In the genomic region with DNA sequence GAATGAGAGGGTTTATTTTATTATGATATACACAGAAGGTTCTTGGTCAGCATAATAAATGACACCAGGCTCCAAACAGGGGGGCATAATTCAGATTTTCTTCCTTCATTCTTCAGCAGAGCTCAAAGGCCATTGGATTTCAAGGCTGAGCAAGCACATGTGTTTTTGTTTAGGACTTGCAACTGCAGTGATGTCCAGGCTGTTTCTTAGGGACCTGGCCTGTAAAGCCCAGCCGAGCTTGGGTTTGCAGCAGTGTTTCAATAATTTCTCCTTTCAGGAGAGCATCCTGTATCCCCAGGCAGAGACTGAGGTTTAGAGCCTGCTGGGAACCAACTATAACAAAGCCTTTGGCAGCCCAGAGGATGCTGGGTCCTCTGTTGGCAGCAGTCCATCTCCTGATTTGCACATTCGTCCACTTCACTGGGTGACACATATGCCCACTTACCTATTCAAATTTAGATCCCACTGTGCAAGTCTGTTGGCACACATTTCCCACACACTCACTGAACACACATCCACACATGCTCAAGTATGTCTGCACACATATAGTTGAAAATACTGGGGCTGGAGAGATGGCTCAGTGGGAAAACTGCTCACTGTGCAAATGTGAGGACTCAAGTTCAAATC, we compare ENCODE assay signal across 12 mouse cellular contexts.
DNase-seq lines count a peak whose midpoint lies in the region; ATAC-seq lines count a peak whose summit lies in the region.
"Had no signal": no experiment of that assay in that cellular context is flagged by ENCODE, and none has a peak within 500 bp of the region (broad histone marks: within the 10 kb centered on the region; RNA-seq: fewer than 3 reads in every experiment).

No protein-coding gene starts in this region.

- intact Hi-C loops in left cerebral cortex, postnatal 36 days (cut with DNase I): no loop called here

- no peak for DNase-seq in forebrain, embryonic 10.5 days (ENCODE audit: extremely low spot score, low spot score)
- DNase-seq in retina, postnatal 1 day: peak; percentile 51
- no peak for DNase-seq in retina, embryonic 14.5 days (ENCODE audit: low spot score)
- peak; percentile 13 to 17 for DNase-seq in left cerebral cortex, postnatal 36 days (ENCODE audit: low spot score in 2 of 2)
- DNase-seq in liver (no peak), MN1 (ENCODE audit: low spot score) (no peak)
- no peak for DNase-seq in c-Kit-positive CD71-positive TER-119-positive erythroid progenitor cells, embryonic 14.5 days (ENCODE audit: low spot score)
- DNase-seq: gastrocnemius, postnatal 10 days; kidney, postnatal 10 days; lung, postnatal 4 days had no signal

- no peak overlapping the region for H3K9ac ChIP-seq in forebrain, embryonic 13.5 days
- H3K9ac ChIP-seq: embryonic facial prominence, embryonic 15.5 days had no signal

- no peak overlapping the region for H3K4me3 ChIP-seq in forebrain, embryonic 13.5 days
- no peak overlapping the region for H3K4me3 ChIP-seq in forebrain, embryonic 10.5 days
- H3K4me3 ChIP-seq: embryonic facial prominence, embryonic 15.5 days had no signal

- H3K9me3 ChIP-seq in forebrain, embryonic 13.5 days (replicated peaks): no peaks in the 10 kb centered on the region
- no peaks in the 10 kb centered on the region for H3K9me3 ChIP-seq in forebrain, embryonic 10.5 days
- H3K9me3 ChIP-seq: embryonic facial prominence, embryonic 15.5 days had no signal

- 12% methylated on average over 2 of the region's 2 CpGs for WGBS in forebrain, embryonic 13.5 days
- WGBS in forebrain, embryonic 10.5 days: 65% methylated on average over 2 of the region's 2 CpGs

- peaks cover 27% of the 10 kb centered on the region for H3K4me1 ChIP-seq in forebrain, embryonic 13.5 days
- peaks cover 33% of the 10 kb centered on the region for H3K4me1 ChIP-seq in forebrain, embryonic 10.5 days

- peak overlapping the region; percentile 60; the same call in 1 of the 2 replicates for H3K27ac ChIP-seq in forebrain, embryonic 13.5 days
- H3K27ac ChIP-seq in forebrain, embryonic 10.5 days: no peak overlapping the region
- H3K27ac ChIP-seq: embryonic facial prominence, embryonic 15.5 days had no signal

- H3K36me3 ChIP-seq in forebrain, embryonic 13.5 days (ENCODE audit: poor library complexity, severe bottlenecking): no peaks in the 10 kb centered on the region
- no peaks in the 10 kb centered on the region for H3K36me3 ChIP-seq in forebrain, embryonic 10.5 days (replicated peaks)
- H3K36me3 ChIP-seq: embryonic facial prominence, embryonic 15.5 days had no signal

- H3K4me2 ChIP-seq in forebrain, embryonic 13.5 days: no peak overlapping the region
- H3K4me2 ChIP-seq: embryonic facial prominence, embryonic 15.5 days had no signal

- ATAC-seq in forebrain, embryonic 13.5 days: peak; percentile 78

- H3K27me3 ChIP-seq in forebrain, embryonic 13.5 days: peaks cover 23% of the 10 kb centered on the region
- peaks cover 82% of the 10 kb centered on the region for H3K27me3 ChIP-seq in forebrain, embryonic 10.5 days (ENCODE audit: poor library complexity, severe bottlenecking)
- H3K27me3 ChIP-seq: embryonic facial prominence, embryonic 15.5 days had no signal

Comparison
In these comparisons a context has a peak if more than half of its experiments do, and no peak if none do; other contexts are left out.
1. DNase-seq: peak in retina, postnatal 1 day (single experiment) and left cerebral cortex, postnatal 36 days (2 of 2); none in forebrain, embryonic 10.5 days (single experiment), retina, embryonic 14.5 days (single experiment), liver (single experiment), c-Kit-positive CD71-positive TER-119-positive erythroid progenitor cells, embryonic 14.5 days (single experiment) and MN1 (single experiment).